Mouse (Mus musculus) C2C12 (cell line): ENCODE measurements at regions not wholly inside any gene's neighbourhood (a gene's known extent, or its start where the extent isn't known, plus 50 kb on each side); places are given as distances from the start of the nearest gene placed in this dataset.

ENCODE experiments used
- CTCF ChIP-seq: IDR thresholded peaks from one replicate; pipeline ENCODE4 v1.5.1; 2011; ENCODE audit not compliant: control insufficient read depth, insufficient read depth, insufficient read length
- MAX ChIP-seq: IDR thresholded peaks from one replicate; pipeline ENCODE4 v1.6.1; 2011; ENCODE audit warnings: mild to moderate bottlenecking, control low read depth
- MYOG ChIP-seq: IDR thresholded peaks from one replicate; pipeline ENCODE4 v1.6.1; 2011; ENCODE audit not compliant: control insufficient read depth, insufficient read length; ENCODE audit errors: extremely low read depth
- USF1 ChIP-seq: IDR thresholded peaks from one replicate; pipeline ENCODE4 v1.6.1; 2011; ENCODE audit warnings: low read depth, mild to moderate bottlenecking, control low read depth, moderate library complexity

DNA sequence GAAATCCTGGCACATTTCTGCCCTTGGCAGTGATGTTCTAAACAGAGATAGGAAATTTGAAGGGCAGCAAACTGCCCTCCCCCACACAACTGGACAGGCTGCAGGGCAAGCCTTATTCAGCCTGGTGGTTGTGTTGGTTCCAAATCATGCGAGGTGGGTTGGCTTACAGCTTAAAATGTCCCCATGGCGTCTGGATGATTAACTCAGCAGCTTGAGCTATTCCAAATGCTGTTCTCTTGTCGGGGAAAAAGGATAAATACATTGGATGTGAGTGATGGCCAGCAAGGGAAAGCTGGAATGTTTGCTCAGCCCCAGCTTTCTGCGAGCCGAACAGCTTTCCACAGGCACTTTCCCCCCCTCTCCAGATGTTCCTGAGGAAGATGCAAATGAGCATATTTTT lies 280.5 kb downstream of the Nkx6-1 start:
- TF ChIP-seq CTCF (no peak), MYOG (no peak), MAX (no peak), USF1 (no peak)
